Comparison of ENCODE assay signal across 8 mouse cellular contexts in genomic region chr3:95672861-95673706, GRCm38 (mm10). TPM values are rescaled to one million over a fixed set of nuclear protein-coding genes. Genes with fewer than 3 reads are reported as not detected.
DNase-seq lines count a peak whose midpoint lies in the region; ATAC-seq and TF ChIP-seq lines count a peak whose summit lies in the region.

No protein-coding gene starts in this region.

- H3K27ac ChIP-seq in layer of hippocampus, adult 2 months, result peak overlapping the region; percentile 83
- peak overlapping the region; percentile 85 for H3K27ac ChIP-seq in embryonic facial prominence, embryonic 13.5 days
- peak overlapping the region; percentile 97 for H3K27ac ChIP-seq in limb, embryonic 13.5 days

- H3K4me1 ChIP-seq in embryonic facial prominence, embryonic 13.5 days, result peaks cover 66% of the 10 kb centered on the region
- H3K4me1 ChIP-seq in limb, embryonic 13.5 days, result peaks cover 58% of the 10 kb centered on the region

- no peak for DNase-seq in layer of hippocampus, adult 2 months (ENCODE audit: low spot score in 2 of 2)
- DNase-seq in layer of hippocampus, adult 8-10 months (ENCODE audit: low spot score in 2 of 2), result no peak
- peak; percentile 49 to 78 for DNase-seq in spleen, postnatal 4 days (ENCODE audit: low spot score in 2 of 2)
- no peak for DNase-seq in right cerebral cortex, adult 18-20 months
- no peak for DNase-seq in frontal cortex, postnatal 25 days (ENCODE audit: low spot score in 2 of 2)
- DNase-seq in right cerebral cortex, postnatal 4 days, result no peak

- no peaks in the 10 kb centered on the region for H3K27me3 ChIP-seq in embryonic facial prominence, embryonic 13.5 days
- no peaks in the 10 kb centered on the region for H3K27me3 ChIP-seq in limb, embryonic 13.5 days

- H3K9me3 ChIP-seq in embryonic facial prominence, embryonic 13.5 days, result no peaks in the 10 kb centered on the region
- H3K9me3 ChIP-seq in limb, embryonic 13.5 days, result no peaks in the 10 kb centered on the region

- no peak for ATAC-seq in embryonic facial prominence, embryonic 13.5 days (ENCODE audit: insufficient number of reproducible peaks, insufficient read depth, low FRiP score, low TSS enrichment, low read depth)
- no peak for ATAC-seq in limb, embryonic 13.5 days (ENCODE audit: low FRiP score, low read depth)

- no peak for TF ChIP-seq CTCF in layer of hippocampus, adult 2 months (conservative IDR thresholded peaks at IDR 0.05)

- H3K4me2 ChIP-seq in embryonic facial prominence, embryonic 13.5 days, result peak overlapping the region; percentile 45
- H3K4me2 ChIP-seq in limb, embryonic 13.5 days (replicated peaks), result peak overlapping the region; percentile 60

- H3K4me3 ChIP-seq in layer of hippocampus, adult 2 months, result no peak overlapping the region
- H3K4me3 ChIP-seq in embryonic facial prominence, embryonic 13.5 days, result peak overlapping the region; percentile 11; the same call in 1 of the 2 replicates
- H3K4me3 ChIP-seq in limb, embryonic 13.5 days, result peak overlapping the region; percentile 23; the same call in 1 of the 2 replicates

- H3K36me3 ChIP-seq in embryonic facial prominence, embryonic 13.5 days, result peaks cover 35% of the 10 kb centered on the region
- H3K36me3 ChIP-seq in limb, embryonic 13.5 days, result peaks cover 39% of the 10 kb centered on the region

- H3K9ac ChIP-seq in embryonic facial prominence, embryonic 13.5 days, result peak overlapping the region; percentile 58
- H3K9ac ChIP-seq in limb, embryonic 13.5 days, result peak overlapping the region; percentile 55; the same call in 1 of the 2 replicates

- 36% methylated on average over 10 of the region's 10 CpGs for WGBS in embryonic facial prominence, embryonic 13.5 days
- 19% methylated on average over 10 of the region's 10 CpGs for WGBS in limb, embryonic 13.5 days

RNA-seq across cellular contexts. Expression of gene Mcl1, which starts 14.5 kb away (rescaled TPM):
- total RNA-seq in layer of hippocampus, adult 2 months (2021), result 10 to 100 TPM; 49.6 to 55.2 TPM
- 10 to 100 TPM; 55.1 to 73.6 (median 61.1) TPM for total RNA-seq in layer of hippocampus, adult 8-10 months (2022)
- polyA plus RNA-seq in embryonic facial prominence, embryonic 13.5 days (2015; fragmentation: Nextera tagmentation; extraction: Ambion mirVana), result 45.4 and 47.7 TPM in 2 replicates
- 42.3 and 43.4 TPM in 2 replicates for polyA plus RNA-seq in limb, embryonic 13.5 days (2015; fragmentation: Nextera tagmentation; extraction: Ambion mirVana)

RNA-seq across cellular contexts. Expression of gene Adamtsl4, which starts 14.6 kb away (rescaled TPM):
- 1 to 10 TPM; 7.0 to 7.9 TPM for total RNA-seq in layer of hippocampus, adult 2 months (2021)
- 10 to 100 TPM in 2 of 4 experiments, 1 to 10 TPM in 2; 5.2 to 17.9 (median 10.4) TPM for total RNA-seq in layer of hippocampus, adult 8-10 months (2022)
- 1.7 and 1.9 TPM in 2 replicates for polyA plus RNA-seq in embryonic facial prominence, embryonic 13.5 days (2015; fragmentation: Nextera tagmentation; extraction: Ambion mirVana)
- 2.7 and 4.1 TPM in 2 replicates for polyA plus RNA-seq in limb, embryonic 13.5 days (2015; fragmentation: Nextera tagmentation; extraction: Ambion mirVana)

RNA-seq across cellular contexts. Expression of gene Ensa, which starts 48.3 kb away (rescaled TPM):
- total RNA-seq in layer of hippocampus, adult 2 months (2021), result 100 to 1,000 TPM; 302 to 322 TPM
- total RNA-seq in layer of hippocampus, adult 8-10 months (2022), result 100 to 1,000 TPM; 286 to 320 (median 297) TPM
- polyA plus RNA-seq in embryonic facial prominence, embryonic 13.5 days (2015; fragmentation: Nextera tagmentation; extraction: Ambion mirVana), result 88.3 and 88.5 TPM in 2 replicates
- 86.8 and 91.5 TPM in 2 replicates for polyA plus RNA-seq in limb, embryonic 13.5 days (2015; fragmentation: Nextera tagmentation; extraction: Ambion mirVana)

Comparison
In these comparisons a context has a peak if more than half of its experiments do, and no peak if none do; other contexts are left out.
1. DNase-seq: peak in spleen, postnatal 4 days (2 of 2); none in layer of hippocampus, adult 2 months (0 of 2), layer of hippocampus, adult 8-10 months (0 of 2), right cerebral cortex, adult 18-20 months (single experiment), frontal cortex, postnatal 25 days (0 of 2) and right cerebral cortex, postnatal 4 days (single experiment).
2. Peak in every context shown above with its lines, with median percentiles within 50 percentile points of each other: H3K27ac ChIP-seq.